Mouse (Mus musculus): ENCODE data around the gene Dnajc16.

- no peak for TF ChIP-seq CTCF (IDR thresholded peaks at IDR 0.05; ENCODE audit: control insufficient read depth, insufficient read depth, insufficient replicate concordance, low read depth, low read length)
- TF ChIP-seq POLR2A (IDR thresholded peaks at IDR 0.05; ENCODE audit: control insufficient read depth, low read depth, low read length), result no peak
These were observed 21.1 kb downstream of the Dnajc16 start for GRCm38 (mm10) chr4:141769501-141770160.
